Mouse (Mus musculus) common myeloid progenitor, adult 5-6 weeks (primary cell): ENCODE data around the gene Col1a2. TPM values are rescaled to one million over a fixed set of nuclear protein-coding genes. Genes with fewer than 3 reads are reported as not detected.
A peak's percentile ranks its signal among the peaks of the same experiment; 100 is the strongest.

Experiments
- ATAC-seq: replicated peaks from 2 replicates; pipeline ENCODE4 v1.8.0; 2016; ENCODE audit warnings: low read depth, mild to moderate bottlenecking, moderate TSS enrichment, inconsistent platforms; ENCODE audit not compliant: poor library complexity, severe bottlenecking
- total RNA-seq: library from RNA; stranded (forward); fragments of 200-1000, 187-1606 nt; gene quantifications from 2 replicates; pipeline ENCODE4 v1.2.3, GENCODE M21; 2017

Gene Col1a2
- total RNA-seq, 1 experiment from 2014 or later, result 0.05 TPM

DNA sequence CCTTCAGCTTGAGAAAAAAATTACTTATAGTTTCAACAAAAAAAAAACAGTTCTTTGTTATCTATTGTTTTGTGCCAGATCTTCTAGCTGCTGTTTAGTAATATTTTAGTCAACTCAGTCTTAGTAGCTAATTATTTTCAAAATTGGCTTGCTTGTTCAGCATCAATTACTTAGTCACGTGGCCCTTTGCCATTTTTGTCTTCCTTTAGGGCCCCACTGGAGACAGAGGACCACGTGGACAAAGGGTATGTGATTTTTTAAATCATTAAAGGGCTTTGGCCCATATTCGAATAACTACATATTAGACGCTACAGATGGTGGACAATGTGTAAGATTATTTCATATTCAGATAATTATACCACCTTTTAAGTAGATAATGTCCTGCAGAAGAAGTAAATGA lies 4.8 kb downstream of the Col1a2 start:
- ATAC-seq, result no peak

DNA sequence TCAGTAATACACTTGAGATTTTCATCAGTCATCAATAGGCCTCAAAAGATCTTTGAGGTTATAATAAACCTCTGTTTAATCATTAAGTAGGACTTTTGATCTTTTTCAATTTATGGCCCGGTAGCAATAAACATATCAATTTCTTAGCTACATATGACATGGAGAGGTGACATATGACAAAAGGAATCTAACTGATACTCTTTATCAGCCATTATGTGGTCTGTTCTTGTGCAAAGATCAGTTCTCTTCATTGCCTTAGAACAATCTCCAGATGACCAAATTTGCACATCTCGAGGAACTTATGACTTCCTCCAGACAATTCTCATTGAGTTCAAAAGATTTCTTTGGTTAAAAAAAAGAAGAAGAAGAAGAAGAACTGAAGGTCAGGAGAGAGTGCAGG lies 10.1 kb downstream of the Col1a2 start:
- no peak for ATAC-seq

DNA sequence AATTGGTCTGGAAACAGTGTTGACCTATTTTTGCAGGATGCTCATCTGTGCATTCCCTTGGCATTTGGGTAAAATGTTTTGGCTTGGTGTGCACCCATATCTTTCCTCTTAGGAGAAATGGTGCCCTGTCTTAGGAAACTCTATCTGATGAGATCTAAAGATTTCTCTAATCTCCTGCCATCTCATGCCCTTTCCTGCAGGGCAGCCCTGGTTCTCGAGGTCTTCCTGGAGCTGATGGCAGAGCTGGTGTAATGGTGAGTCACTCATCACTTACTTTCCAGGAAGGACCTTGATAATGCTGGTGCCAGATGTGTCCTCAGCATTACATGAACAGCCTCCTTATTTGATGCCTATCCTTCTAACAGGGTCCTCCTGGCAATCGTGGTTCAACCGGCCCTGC lies 16.4 kb downstream of the Col1a2 start:
- no peak for ATAC-seq

DNA sequence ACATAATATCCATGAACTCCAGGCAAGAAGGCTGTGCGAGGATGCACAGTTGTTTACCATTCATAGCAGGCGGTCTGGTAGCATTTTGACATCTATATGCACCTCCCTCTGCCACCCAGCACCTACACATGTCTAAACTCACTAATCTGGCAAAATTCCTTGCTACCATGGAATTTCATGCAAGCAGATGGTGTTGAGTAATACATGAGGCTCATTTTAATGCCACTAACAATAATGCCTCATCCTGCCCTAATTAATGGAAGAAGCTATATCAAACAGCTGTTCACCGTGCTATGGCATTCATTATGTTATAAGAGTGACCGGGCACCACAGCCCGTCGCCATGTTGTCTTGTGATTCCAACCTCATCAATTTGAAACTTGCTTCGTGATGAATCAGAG lies 23.8 kb downstream of the Col1a2 start:
- ATAC-seq, result no peak

DNA sequence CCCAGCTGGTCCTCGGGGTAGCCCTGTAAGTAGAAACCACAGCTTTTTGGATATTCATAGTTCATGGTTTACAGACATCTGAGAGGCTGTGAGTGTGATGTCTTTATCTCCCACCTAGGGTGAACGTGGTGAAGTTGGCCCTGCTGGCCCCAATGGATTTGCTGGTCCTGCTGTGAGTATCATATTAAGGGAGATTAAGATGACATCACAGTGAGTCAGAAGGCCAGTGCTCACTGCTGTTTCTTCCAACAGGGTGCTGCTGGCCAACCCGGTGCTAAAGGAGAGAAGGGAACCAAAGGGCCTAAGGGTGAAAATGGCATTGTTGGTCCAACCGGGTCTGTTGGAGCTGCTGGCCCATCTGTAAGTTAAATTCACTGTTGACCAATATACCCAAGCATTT lies 26.4 kb downstream of the Col1a2 start:
- ATAC-seq, result no peak

DNA sequence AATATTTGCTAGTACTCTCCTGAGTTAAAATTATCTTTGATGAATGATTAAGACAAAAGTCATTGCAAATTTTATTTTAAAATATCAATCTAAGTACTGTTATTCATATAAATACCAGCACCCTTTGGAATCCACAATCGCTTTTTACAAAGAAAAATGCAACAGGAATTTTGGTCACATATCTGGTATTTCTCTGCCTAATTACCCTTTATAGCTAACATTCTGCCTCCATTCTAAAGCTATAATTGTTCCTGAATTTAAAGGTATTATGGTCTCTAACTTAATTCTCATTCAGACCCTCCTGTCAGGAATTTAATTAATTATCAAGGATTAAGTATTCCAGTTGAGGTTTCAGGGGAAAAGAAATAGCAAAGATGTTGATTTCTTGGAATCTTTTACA lies 28.3 kb downstream of the Col1a2 start:
- ATAC-seq, result no peak

DNA sequence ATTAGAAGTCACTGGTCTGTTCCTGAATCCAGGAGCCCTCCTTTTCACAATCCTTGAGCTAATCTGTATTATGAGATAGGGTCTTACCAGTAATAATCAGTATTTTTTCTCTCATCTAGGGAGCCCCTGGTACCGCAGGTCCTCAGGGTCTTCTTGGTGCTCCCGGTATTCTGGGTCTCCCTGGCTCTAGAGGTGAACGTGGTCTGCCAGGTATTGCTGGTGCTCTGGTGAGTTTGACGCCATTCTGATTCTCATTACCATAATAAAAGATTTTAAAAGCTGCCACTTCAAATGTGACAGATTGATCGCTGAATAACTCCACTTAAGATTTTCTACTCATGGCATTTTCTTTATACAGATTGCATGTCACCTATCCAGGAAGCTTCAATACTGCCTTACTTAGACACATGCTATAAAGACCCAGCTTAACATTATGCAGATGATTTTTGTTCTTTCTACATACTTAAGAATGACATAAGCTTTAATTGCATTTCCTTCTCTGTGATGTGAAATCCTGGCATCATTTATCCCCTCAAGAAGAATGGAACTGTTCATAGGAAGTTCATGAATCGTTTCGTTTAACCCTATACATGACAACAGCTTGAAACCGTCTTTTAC lies 30.0 kb downstream of the Col1a2 start:
- no peak for ATAC-seq

DNA sequence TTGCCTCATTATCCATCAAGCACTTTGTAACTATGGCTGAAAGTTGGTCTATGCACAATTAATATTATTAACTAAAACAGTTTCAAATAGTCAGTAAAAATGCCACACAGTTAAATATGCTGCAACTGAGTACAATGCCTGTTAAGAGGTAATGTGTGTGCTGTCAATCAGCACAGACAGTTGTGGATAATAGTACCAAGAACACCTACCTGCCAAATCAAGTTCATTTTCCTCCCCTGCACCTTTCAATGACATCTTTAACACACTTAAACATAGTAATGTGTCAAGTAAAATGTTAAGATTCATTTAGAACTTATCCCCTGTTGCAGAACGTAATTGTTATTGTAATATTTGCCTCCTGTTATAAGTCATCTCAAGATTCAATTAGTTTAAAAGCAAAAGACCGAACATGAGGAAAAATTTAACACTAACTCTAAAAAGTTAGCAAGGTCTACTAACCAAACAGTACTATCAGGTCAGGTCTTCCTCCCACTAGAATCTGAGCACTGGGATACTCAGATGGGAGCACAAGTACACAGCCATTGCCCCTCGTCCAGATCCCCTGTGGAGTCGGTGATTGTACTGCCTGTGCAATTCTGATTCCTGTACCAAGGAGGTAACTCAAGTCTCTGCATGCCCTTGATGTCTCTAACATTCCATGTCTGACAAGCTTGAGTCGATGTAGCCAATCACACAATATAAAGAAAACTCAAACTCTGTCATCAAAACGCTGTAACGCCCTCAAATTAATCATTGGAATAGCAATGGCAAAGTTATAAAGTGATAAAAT lies 37.5 kb downstream of the Col1a2 start:
- no peak for ATAC-seq

DNA sequence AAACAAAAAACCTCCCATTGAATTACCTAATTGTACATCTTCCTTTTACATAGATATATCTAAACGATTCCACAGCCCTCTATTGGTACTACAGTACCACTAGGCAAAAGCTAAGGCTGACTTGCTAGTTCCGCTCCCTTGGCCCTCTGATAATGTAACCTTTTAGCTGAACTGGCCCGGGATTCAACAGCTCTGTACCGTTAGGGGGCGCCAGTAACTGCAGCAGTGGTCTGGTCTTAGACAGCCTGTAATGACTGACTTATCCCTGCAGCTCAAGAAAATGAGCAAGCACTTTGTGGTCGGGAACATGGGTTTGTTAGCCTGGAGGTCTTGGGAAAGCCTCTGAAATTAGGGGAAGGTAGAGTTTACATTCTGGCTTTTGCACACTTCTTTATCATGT lies 39.9 kb downstream of the Col1a2 start:
- peak; percentile 82 for ATAC-seq

DNA sequence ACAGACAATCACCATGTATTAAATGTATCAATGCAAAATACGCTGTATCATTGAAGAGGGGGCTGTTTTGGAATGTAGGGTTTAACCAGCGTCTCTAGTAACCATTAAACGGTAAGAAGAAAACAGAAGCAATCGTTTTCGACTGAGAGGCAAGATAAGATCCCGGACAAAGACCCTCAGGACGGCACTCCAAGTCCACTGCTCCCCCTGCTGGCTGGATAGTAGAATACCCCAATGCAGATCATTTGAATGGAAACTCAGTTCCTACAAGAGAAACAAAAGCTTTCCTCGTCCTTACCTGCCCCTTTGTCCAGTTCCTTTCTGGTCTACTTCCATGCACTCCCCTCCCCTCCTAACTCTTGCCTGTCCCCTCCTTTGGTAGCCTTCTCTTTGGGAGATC lies 41.1 kb downstream of the Col1a2 start:
- ATAC-seq, result peak; percentile 75

DNA sequence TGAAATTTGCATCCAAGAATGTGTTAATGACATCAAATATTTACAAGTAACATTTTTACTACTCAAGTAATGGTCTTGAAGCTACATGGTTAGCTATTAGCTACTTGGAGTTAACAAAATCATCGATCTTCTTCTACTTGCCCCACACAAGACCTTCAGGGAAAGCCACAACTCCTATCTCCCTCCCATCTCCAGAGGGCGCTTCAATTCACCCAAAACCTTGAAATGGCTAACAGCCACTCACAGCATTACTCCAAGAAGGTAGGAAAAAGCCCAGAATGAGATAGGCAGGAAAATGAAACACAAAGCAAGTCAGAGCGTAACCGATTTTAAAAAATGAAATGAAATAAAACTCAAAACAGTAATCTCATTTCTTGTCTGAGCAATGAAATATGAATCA lies 44.3 kb downstream of the Col1a2 start:
- ATAC-seq, result no peak

DNA sequence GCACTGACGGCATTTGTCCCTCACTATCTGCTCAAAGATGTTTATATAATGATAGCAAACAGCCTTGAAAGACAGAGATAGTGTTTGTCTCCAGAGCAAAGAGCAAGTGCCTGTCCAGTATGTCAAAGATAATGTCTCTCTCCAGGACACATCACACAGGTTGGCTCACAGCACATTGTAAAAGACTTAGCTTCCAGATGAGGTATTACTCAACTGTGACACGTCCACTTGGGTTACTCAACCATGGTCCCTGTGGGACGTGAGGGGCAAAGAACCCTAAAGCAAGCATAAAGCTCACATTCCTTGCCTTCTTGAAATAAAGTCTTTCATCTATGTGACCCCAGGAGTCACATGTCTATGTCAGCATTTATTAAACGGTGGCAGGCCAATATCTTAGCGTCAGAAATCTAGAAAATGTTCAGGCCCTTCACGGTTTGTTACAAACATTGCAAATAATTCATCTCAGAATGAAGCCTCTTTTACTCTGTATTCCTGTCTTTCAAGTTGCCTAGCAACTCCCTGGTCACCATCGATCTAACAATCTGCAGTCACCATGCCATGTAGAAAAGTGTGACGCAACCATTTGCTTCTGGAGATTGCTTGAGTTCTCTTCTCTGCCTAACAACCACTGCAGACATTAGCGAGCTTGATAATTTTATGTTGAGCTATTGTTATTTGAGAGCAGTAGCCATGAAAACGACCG lies 45.4 kb downstream of the Col1a2 start:
- no peak for ATAC-seq

DNA sequence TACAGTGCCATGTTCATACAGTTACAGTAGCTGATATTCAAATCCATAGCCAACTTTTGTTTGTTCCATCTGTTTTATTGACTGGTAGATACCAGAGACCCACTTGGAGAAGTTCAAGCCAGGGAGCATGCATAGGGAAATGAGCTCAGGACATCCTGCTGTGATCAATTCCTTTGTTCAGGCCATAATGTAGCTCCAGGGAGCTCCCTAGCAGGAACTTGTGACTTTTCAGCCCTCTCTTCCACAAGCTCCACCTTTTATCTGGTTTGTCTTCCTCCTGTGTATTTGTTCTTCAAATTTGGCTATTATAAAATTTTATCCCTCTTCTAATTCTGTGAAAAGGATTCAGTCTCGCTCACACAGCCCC lies 45.9 kb downstream of the Col1a2 start:
- ATAC-seq, result no peak

DNA sequence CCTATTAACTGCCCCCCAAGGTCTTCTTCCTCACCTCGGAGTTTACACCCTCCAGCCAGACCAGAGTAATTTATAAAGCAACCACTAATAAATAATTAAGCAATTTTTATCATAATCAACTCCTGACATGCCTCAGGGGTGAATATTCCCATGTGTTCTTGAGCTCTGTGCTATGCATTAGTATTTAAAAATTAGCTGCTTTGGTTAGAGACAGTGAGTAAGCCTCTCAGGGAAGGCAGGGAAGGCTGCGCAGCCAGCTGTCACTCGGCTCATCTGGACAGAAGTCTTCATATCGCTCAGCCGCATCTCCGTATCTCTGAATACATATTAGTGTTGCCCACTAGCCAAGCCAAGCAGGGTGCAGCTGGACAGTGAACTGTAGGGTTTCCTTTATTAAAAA lies 50.8 kb downstream of the Col1a2 start:
- no peak for ATAC-seq

DNA sequence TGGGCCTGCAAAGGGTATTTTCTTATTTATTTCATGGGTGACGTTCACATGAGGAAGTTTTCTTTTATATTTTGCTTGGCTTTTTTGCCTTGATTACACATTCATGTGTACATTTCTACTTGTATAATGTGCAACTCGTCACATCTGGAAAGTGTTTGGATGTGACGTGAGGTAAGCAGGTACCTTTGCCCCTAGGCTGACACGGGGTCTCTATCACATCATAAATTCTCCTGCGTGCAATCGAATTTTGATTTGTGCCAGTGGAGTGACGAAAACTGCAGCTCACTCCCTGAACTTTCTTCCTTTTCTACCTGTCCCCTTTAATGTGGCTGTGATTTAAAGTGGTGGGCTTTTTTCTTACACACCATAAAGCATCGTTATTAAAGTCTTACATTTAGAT lies 52.5 kb downstream of the Col1a2 start:
- ATAC-seq, result no peak

DNA sequence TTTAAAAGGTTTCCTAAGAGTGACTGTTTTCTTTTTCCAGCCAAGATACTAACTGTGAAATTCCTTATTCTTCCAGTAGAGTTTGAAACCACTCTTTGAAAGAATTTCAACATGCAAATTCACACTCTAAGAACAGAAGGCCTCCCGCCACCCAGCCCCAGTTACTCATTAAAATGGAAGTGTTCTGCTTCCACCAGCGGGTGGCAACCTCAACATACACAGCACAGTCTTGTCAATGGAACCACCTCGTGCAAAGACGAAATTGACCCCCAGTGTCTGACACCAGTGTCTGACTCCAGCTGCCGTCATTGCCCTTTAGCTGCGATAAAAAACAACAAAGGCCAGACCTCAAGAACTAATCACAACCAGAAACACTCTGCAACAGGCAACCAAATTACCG lies 53.1 kb downstream of the Col1a2 start:
- peak; percentile 96 for ATAC-seq

DNA sequence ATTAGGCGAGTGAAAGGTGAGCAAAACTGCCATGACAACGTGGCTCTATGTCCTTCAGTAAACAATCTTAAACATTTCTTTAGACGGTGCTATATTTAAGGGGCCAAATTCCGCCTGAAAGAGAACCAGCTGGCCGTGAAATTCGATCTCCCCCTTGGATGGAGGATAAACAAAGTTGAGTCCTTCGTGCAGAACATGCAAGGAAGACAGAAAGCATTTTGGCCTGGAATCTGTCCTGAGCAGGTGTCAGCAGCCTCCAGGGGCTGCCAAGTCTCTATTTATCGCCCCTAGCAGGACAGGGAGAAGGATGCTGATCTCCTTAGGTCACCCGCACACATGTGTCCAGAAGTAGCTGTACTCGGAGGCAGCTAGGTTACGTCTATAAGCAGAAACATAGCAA lies 56.5 kb downstream of the Col1a2 start:
- ATAC-seq, result no peak

DNA sequence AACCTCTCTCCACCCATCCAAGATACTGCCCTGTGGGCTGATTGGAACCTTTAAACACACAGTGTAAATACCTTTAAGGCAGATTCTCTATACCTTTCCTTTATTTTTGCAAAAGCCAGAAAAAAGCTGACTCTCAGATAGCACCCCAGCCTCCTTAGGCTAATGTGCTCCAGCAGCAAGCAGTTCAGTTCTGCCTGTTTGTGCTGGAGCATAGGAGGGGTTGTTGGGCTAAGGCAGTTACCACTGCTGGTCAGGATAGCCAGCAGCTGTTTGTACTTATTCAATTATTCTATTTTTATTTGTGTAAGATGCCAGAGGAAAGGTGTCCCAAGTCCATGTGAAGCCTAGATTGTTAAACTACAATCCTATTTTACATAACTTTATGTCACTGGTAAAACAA lies 57.0 kb downstream of the Col1a2 start:
- ATAC-seq, result no peak

DNA sequence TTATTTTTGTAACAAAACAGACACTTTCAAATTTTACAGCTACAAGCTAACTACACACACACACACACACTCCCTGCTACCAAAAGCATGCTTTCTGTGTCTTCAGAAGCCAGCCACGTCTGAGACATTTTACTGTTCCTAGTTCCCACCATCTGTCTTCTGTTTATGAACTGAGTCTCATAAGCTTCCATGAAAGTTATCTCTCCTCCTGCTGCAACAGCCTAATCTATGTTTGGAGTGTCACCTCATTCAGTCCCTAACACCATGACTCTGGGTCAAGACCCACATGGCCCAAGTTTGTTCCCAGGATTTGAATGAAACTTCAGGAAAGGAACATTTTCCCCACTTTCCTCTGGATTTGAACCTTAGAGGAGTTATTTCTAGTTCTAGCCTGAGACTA lies 57.8 kb downstream of the Col1a2 start:
- ATAC-seq, result no peak

DNA sequence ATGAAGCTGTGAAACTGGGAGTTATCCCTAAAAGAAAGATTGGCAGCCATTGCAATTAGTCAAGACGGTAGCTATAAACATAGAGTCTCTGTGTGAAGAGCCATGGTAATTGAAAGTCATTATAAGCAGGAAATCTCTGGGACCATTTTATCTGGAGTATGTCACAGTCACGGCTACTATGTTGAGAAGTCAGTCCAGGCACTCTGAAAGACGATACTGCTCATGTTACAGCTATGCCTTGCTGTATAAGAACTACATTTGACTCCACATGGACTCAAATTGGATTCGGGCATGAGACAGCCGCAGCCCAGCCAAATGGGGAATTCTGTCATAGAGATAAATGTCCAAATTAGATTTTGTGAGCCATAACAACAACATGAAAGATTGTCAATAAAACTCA lies 58.9 kb downstream of the Col1a2 start:
- ATAC-seq, result no peak

DNA sequence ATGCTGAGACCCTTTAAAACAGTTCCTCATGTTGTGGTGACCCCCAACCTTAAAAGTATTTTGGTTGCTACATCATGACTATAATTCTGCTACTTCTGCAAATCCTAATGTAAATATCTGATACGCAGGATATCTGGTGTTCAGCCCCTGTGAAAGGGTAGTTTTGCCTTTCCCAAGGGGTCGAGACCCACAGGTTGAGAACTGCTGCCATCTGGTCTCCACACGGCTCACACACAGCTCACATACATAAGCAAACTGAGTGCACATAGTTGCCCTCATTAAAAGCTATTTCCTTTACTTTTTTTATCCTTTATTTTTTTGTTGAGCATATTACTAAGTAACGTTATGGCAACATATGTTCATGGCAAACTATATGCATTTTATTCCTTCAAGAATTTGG lies 65.8 kb downstream of the Col1a2 start:
- no peak for ATAC-seq

DNA sequence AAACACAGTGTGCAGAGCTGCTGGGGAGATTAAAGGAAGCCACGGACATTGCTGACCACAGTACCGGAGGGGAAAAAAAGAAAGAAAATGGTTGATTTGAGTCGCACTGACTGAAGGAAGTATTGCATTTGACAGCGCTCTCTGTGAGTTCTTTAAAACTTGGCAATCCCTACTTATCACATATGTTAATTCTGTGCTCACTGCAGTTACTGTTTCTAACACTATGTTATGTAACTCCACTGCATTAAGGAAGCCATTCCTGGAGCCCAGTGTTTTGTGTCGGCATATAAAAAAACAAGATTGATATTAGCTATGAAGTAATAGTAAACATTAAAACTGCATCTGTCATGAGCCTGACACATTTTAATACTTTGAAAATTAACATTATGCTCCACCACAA lies 73.1 kb downstream of the Col1a2 start:
- no peak for ATAC-seq
